Mouse (Mus musculus): ENCODE measurements around the gene Myadml2. TPM values are rescaled to one million over a fixed set of nuclear protein-coding genes. Genes with fewer than 3 reads are reported as not detected.

Myadml2 gene
- polyA plus RNA-seq, 1 experiment = 4.6 TPM

DNA sequence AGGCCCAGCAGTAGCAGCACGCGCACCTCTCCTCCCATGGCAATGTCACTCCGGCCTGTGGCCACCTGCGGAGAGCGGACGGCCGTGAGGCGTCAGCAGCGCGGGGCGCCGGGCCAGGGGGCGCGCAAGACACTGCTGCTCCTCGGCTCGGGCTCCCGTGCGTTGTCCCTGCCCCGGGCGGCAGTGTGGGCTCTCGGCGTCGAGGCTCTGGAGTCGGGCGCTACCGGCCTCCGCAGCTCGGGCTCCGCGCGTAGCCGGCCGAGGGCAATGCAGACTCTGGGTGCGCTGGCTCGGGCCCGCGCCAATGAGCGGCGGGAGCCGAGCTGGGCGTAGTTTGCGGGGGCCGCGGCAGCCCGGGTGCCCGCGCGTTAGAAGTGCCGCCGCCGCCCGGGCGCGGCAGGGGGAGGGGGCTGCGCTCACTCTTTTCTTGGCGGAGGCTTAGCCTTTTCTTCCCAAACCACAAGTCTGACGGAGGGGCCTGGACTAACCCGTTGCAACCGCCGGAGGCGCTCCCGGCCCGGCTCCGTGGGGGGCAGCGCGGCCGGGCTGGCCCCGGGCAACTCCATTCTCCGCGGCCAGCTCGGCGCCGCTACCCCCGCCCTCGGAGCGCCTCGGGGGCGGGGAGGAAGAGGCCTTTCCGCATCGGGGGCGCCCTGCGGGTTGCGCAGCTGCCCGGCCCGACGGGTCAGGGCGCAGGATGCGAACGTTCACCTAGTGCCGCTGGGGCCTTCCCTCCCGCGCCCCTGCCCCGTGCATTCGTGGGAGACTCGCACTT, 12.5 kb upstream of the Myadml2 start:
- Histone ChIP-seq H3K4me2 (ENCODE audit: low read depth) (peak overlapping the region; percentile 73), H3K4me3 (no peak overlapping the region), H3K79me2 (ENCODE audit: control insufficient read depth, insufficient read depth) (no peaks in the 10 kb centered on the region), H3ac (ENCODE audit: control insufficient read depth, insufficient read length) (peak overlapping the region; percentile 20), H3K36me3 (ENCODE audit: control insufficient read depth, insufficient read depth) (no peaks in the 10 kb centered on the region), H3K27me3 (ENCODE audit: control insufficient read depth, insufficient read depth, insufficient read length) (peaks cover 74% of the 10 kb centered on the region)
- TF ChIP-seq POLR2A (IDR thresholded peaks at IDR 0.05; ENCODE audit: insufficient read length, low read depth) (no peak), MAX (IDR thresholded peaks at IDR 0.05; ENCODE audit: low read depth) (no peak), POLR2AphosphoS2 (IDR thresholded peaks at IDR 0.05; ENCODE audit: insufficient read length, low read depth) (no peak), TCF3 (IDR thresholded peaks at IDR 0.05; ENCODE audit: insufficient read length, low read depth) (no peak), E2F4 (IDR thresholded peaks at IDR 0.05; ENCODE audit: insufficient read depth) (no peak), CEBPB (IDR thresholded peaks at IDR 0.05; ENCODE audit: insufficient read depth, poor library complexity, severe bottlenecking) (no peak), USF1 (IDR thresholded peaks at IDR 0.05; ENCODE audit: low read depth) (no peak), REST (IDR thresholded peaks at IDR 0.05; ENCODE audit: insufficient read depth, insufficient read length) (no peak), MYOG (IDR thresholded peaks at IDR 0.05; ENCODE audit: control insufficient read depth in 1 of 3, insufficient read depth in 1 of 3, insufficient read length in 2 of 3, low read depth in 2 of 3) (peak in 2 of 3 experiments; percentile 12 to 17), SRF (IDR thresholded peaks at IDR 0.05; ENCODE audit: control insufficient read depth, insufficient read length, low read depth) (no peak), TCF12 (IDR thresholded peaks at IDR 0.05; ENCODE audit: insufficient read depth, poor library complexity, severe bottlenecking) (no peak), MYOD1 (IDR thresholded peaks at IDR 0.05; ENCODE audit: control insufficient read depth in 1 of 3, insufficient read length in 2 of 3, low read depth in 2 of 3) (peak in 1 of 3 experiments; percentile 41)

GRCm38 (mm10) chr11:120659509-120660300, 11.7 kb upstream of the Myadml2 start:
- Histone ChIP-seq H3K4me3 (no peak overlapping the region), H3K4me2 (ENCODE audit: low read depth) (peak overlapping the region; percentile 73), H3ac (ENCODE audit: control insufficient read depth, insufficient read length) (no peak overlapping the region), H3K79me2 (ENCODE audit: control insufficient read depth, insufficient read depth) (no peaks in the 10 kb centered on the region), H3K27me3 (ENCODE audit: control insufficient read depth, insufficient read depth, insufficient read length) (peaks cover 71% of the 10 kb centered on the region), H3K36me3 (ENCODE audit: control insufficient read depth, insufficient read depth) (no peaks in the 10 kb centered on the region)
- TF ChIP-seq TCF12 (IDR thresholded peaks at IDR 0.05; ENCODE audit: insufficient read depth, poor library complexity, severe bottlenecking) (no peak), MYOG (IDR thresholded peaks at IDR 0.05; ENCODE audit: control insufficient read depth in 1 of 3, insufficient read depth in 1 of 3, insufficient read length in 2 of 3, low read depth in 2 of 3) (no peak), TCF3 (IDR thresholded peaks at IDR 0.05; ENCODE audit: insufficient read length, low read depth) (no peak), USF1 (IDR thresholded peaks at IDR 0.05; ENCODE audit: low read depth) (no peak), POLR2AphosphoS2 (IDR thresholded peaks at IDR 0.05; ENCODE audit: insufficient read length, low read depth) (no peak), E2F4 (IDR thresholded peaks at IDR 0.05; ENCODE audit: insufficient read depth) (no peak), MAX (IDR thresholded peaks at IDR 0.05; ENCODE audit: low read depth) (no peak), POLR2A (IDR thresholded peaks at IDR 0.05; ENCODE audit: insufficient read length, low read depth) (no peak), MYOD1 (IDR thresholded peaks at IDR 0.05; ENCODE audit: control insufficient read depth in 1 of 3, insufficient read length in 2 of 3, low read depth in 2 of 3) (no peak), REST (IDR thresholded peaks at IDR 0.05; ENCODE audit: insufficient read depth, insufficient read length) (no peak), CEBPB (IDR thresholded peaks at IDR 0.05; ENCODE audit: insufficient read depth, poor library complexity, severe bottlenecking) (no peak), SRF (IDR thresholded peaks at IDR 0.05; ENCODE audit: control insufficient read depth, insufficient read length, low read depth) (no peak)

DNA sequence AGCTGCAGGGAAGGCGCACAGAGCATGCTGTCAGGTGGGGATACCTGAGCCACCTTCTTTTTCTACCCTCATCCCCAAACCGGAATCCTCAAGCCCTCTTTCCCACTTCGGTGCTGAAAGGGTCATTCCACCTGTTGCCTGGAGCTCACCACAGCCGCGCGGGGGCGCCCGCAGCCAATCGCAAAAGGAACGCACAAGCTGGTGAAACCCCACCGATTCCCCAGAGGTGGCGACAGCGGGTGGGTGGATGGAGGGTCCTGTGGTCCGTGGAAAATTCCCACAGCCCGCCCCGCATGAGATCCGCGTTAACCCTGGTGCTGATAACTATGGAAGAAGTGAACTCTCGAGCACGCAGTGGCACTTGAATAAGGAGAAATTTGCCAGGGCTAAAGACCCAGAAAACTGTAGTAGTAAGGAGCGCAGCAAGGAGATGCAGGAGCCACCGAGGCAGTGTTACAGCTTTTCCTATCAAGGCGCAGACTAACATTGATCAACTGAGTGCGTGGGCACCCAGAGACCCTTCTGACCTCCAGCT, 11.0 kb upstream of the Myadml2 start:
- Histone ChIP-seq H3K79me2 (ENCODE audit: control insufficient read depth, insufficient read depth) (no peaks in the 10 kb centered on the region), H3K36me3 (ENCODE audit: control insufficient read depth, insufficient read depth) (no peaks in the 10 kb centered on the region), H3K4me3 (no peak overlapping the region), H3K4me2 (ENCODE audit: low read depth) (peak overlapping the region; percentile 4), H3K27me3 (ENCODE audit: control insufficient read depth, insufficient read depth, insufficient read length) (peaks cover 68% of the 10 kb centered on the region), H3ac (ENCODE audit: control insufficient read depth, insufficient read length) (no peak overlapping the region)
- TF ChIP-seq SRF (IDR thresholded peaks at IDR 0.05; ENCODE audit: control insufficient read depth, insufficient read length, low read depth) (no peak), MYOG (IDR thresholded peaks at IDR 0.05; ENCODE audit: control insufficient read depth in 1 of 3, insufficient read depth in 1 of 3, insufficient read length in 2 of 3, low read depth in 2 of 3) (peak; percentile 36 to 87 (median 71)), MAX (IDR thresholded peaks at IDR 0.05; ENCODE audit: low read depth) (no peak), USF1 (IDR thresholded peaks at IDR 0.05; ENCODE audit: low read depth) (no peak), MYOD1 (IDR thresholded peaks at IDR 0.05; ENCODE audit: control insufficient read depth in 1 of 3, insufficient read length in 2 of 3, low read depth in 2 of 3) (peak in 2 of 3 experiments; percentile 78 to 86), CEBPB (IDR thresholded peaks at IDR 0.05; ENCODE audit: insufficient read depth, poor library complexity, severe bottlenecking) (no peak), REST (IDR thresholded peaks at IDR 0.05; ENCODE audit: insufficient read depth, insufficient read length) (no peak), POLR2A (IDR thresholded peaks at IDR 0.05; ENCODE audit: insufficient read length, low read depth) (no peak), TCF3 (IDR thresholded peaks at IDR 0.05; ENCODE audit: insufficient read length, low read depth) (no peak), E2F4 (IDR thresholded peaks at IDR 0.05; ENCODE audit: insufficient read depth) (no peak), TCF12 (IDR thresholded peaks at IDR 0.05; ENCODE audit: insufficient read depth, poor library complexity, severe bottlenecking) (no peak), POLR2AphosphoS2 (IDR thresholded peaks at IDR 0.05; ENCODE audit: insufficient read length, low read depth) (no peak)

GRCm38 (mm10) chr11:120657301-120657700, 9.3 kb upstream of the Myadml2 start:
- Histone ChIP-seq H3K4me2 (ENCODE audit: low read depth) (no peak overlapping the region), H3K4me3 (no peak overlapping the region), H3K27me3 (ENCODE audit: control insufficient read depth, insufficient read depth, insufficient read length) (peaks cover 67% of the 10 kb centered on the region), H3K36me3 (ENCODE audit: control insufficient read depth, insufficient read depth) (no peaks in the 10 kb centered on the region), H3K79me2 (ENCODE audit: control insufficient read depth, insufficient read depth) (no peaks in the 10 kb centered on the region), H3ac (ENCODE audit: control insufficient read depth, insufficient read length) (no peak overlapping the region)
- no peak for TF ChIP-seq USF1 (IDR thresholded peaks at IDR 0.05; ENCODE audit: low read depth)
- TF ChIP-seq SRF (IDR thresholded peaks at IDR 0.05; ENCODE audit: control insufficient read depth, insufficient read length, low read depth) = no peak
- TF ChIP-seq TCF12 (IDR thresholded peaks at IDR 0.05; ENCODE audit: insufficient read depth, poor library complexity, severe bottlenecking) = no peak
